Mouse (Mus musculus): ENCODE data around the gene Alkbh3. TPM values are rescaled to one million over a fixed set of nuclear protein-coding genes. Genes with fewer than 3 reads are reported as not detected.

Alkbh3 gene
- polyA plus RNA-seq, 1 experiment from 2014 or later = 57.4 TPM

DNA sequence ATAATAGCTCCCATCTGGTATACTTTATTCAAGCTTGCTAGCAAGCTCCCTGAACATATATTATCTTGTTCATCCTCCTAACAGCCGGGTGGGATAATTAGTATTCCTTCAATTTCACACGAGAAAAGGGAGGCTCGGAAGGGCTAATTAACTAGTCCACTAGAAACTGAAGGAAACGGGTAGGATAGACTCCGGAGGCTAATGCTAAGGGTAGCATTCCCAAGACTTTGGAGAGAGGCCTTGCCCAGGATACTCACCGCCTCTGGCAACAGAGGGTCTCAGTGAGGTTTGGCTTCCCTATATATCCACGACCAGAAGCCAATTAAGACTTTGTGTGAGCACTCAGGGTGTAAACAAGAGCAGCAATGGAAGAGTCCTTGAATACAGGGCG lies 52.8 kb downstream of the Alkbh3 start:
- Histone ChIP-seq H3K27ac (ENCODE audit: low read length) (peak overlapping the region; percentile 97), H3K36me3 (ENCODE audit: control insufficient read depth, insufficient read depth) (no peaks in the 10 kb centered on the region), H3K4me3 (replicated peaks; ENCODE audit: low read length) (peak overlapping the region; percentile 76), H3K9me3 (ENCODE audit: control insufficient read depth, low read length) (no peaks in the 10 kb centered on the region), H3K27me3 (replicated peaks; ENCODE audit: control insufficient read depth, insufficient read depth, low read length) (no peaks in the 10 kb centered on the region), H3K4me2 (ENCODE audit: low read length) (peak overlapping the region; percentile 91), H3K9ac (replicated peaks; ENCODE audit: low read depth, low read length) (peak overlapping the region; percentile 94; the same call in 1 of the 2 replicates), H3K4me1 (replicated peaks; ENCODE audit: control insufficient read depth, insufficient read depth, low read length) (peaks cover 42% of the 10 kb centered on the region)
- 13% methylated on average over 8 of the region's 8 CpGs for WGBS
- ATAC-seq = no peak

DNA sequence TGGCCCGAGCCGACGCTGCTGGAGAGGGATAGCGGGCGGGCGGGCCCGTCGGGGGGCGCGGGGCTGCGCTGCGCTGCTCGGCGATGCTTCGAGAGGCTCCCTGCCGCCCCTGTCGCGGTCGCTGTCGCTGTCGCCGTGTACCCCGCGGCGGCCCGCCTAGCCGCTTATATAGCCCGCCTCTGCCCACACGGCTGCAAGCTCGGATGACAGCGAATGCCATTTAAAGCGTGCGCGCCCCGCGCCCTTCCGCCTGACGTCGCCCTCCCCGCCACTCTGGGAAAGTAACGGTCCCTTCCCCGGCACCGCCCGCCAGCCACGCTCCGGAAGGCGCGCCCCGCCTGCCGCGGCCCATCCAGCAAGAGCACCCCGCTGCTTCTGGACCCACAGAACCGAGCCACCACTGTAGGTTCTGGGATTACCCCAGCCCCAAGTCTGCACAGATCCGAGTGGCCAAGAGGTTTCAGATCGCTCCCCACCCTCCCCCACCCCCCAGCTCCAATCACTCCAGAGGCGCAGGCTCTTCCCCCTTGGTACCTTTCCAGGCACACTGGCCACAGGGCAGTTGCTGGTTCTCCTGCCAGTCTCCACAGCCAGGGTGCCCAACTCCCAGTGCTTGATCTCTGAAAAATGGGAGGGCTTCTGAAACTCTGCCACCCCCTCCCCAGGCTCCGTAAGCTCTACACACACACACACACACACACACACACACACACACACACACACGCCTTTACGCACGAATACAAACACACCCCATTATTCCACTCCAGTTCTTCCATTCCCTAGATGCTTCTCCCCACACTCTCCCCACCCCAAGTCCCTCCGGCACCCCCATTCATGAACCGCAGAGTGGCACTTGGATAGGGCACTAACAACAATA lies 53.5 kb downstream of the Alkbh3 start, which contains the start of gene Gm13889:
Gene Gm13889, minus strand, starts transcription at position 294 of the 877 bp plus-strand sequence.
- under 1% methylated on average over 50 of the region's 62 CpGs for WGBS

DNA sequence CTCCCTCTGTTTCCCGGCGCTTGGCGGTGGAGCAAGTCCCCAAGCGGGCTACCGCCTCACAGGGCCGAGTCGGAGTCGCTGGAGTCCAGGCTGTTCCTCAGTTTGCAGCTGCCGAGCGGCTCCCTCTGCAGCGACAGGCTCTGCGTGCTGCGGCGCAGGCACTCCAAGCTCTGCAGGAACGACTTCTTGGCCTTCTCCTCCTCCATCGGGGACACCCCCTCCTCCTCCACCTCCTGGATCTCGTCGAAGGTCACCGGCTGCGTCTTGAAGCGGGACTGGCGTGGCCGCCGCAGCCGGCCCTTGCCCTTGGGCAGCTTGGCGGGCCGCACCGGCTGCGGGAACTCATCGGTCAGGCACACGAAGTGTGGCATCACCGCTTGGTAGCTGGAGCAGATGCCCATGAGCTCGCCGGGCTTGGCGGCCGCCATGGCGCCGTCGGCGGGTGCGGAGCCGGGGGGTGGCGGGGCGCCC lies 54.2 kb downstream of the Alkbh3 start:
- peaks cover 42% of the 10 kb centered on the region for H3K4me1 ChIP-seq (replicated peaks; ENCODE audit: control insufficient read depth, insufficient read depth, low read length)
- peak overlapping the region; percentile 97 for H3K27ac ChIP-seq (ENCODE audit: low read length)
- no peaks in the 10 kb centered on the region for H3K27me3 ChIP-seq (replicated peaks; ENCODE audit: control insufficient read depth, insufficient read depth, low read length)
- H3K4me2 ChIP-seq (ENCODE audit: low read length) = peak overlapping the region; percentile 91
- peak overlapping the region; percentile 76 for H3K4me3 ChIP-seq (replicated peaks; ENCODE audit: low read length)
- ATAC-seq = peak; percentile 34
- peak overlapping the region; percentile 94 for H3K9ac ChIP-seq (replicated peaks; ENCODE audit: low read depth, low read length)
- no peaks in the 10 kb centered on the region for H3K36me3 ChIP-seq (ENCODE audit: control insufficient read depth, insufficient read depth)
- H3K9me3 ChIP-seq (ENCODE audit: control insufficient read depth, low read length) = no peaks in the 10 kb centered on the region
- WGBS = under 1% methylated on average over 38 of the region's 44 CpGs

More for the DNA sequence above, 53.5 kb downstream of the Alkbh3 start, which contains the start of gene Gm13889:
- Histone ChIP-seq H3K27me3 (replicated peaks; ENCODE audit: control insufficient read depth, insufficient read depth, low read length) (no peaks in the 10 kb centered on the region), H3K27ac (ENCODE audit: low read length) (peak within 1 kb of the TSS; percentile 97), H3K4me3 (replicated peaks; ENCODE audit: low read length) (peak within 1 kb of the TSS; percentile 76), H3K36me3 (ENCODE audit: control insufficient read depth, insufficient read depth) (no peaks in the 10 kb centered on the region), H3K9me3 (ENCODE audit: control insufficient read depth, low read length) (no peaks in the 10 kb centered on the region), H3K4me1 (replicated peaks; ENCODE audit: control insufficient read depth, insufficient read depth, low read length) (peaks cover 42% of the 10 kb centered on the region), H3K9ac (replicated peaks; ENCODE audit: low read depth, low read length) (peak within 1 kb of the TSS; percentile 94), H3K4me2 (ENCODE audit: low read length) (peak within 1 kb of the TSS; percentile 91)
- peak; percentile 83 for ATAC-seq

DNA sequence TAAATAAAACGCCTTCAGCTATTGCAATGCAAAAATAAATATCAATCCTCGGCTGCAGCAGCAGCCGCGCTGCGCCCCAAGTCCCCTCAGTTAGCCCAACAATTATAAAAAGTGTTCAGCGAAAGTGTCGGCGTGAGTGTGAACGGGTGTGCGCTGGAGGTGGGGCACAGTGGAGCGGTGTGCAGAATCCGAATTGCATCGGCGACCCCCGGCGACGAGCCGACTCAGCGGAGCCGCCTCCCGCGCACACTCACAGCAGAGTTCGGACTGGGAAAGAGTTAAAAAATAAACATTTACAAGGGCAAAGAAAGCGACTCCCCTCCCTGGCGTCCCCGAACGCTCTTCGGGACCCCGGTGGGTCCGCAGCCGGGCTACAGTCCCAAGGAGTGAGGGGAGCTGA lies 54.7 kb downstream of the Alkbh3 start:
- H3K27me3 ChIP-seq (replicated peaks; ENCODE audit: control insufficient read depth, insufficient read depth, low read length) = no peaks in the 10 kb centered on the region
- peak overlapping the region; percentile 91 for H3K4me2 ChIP-seq (ENCODE audit: low read length)
- H3K27ac ChIP-seq (ENCODE audit: low read length) = peak overlapping the region; percentile 97
- peak overlapping the region; percentile 94 for H3K9ac ChIP-seq (replicated peaks; ENCODE audit: low read depth, low read length)
- 0% methylated on average over 31 of the region's 31 CpGs for WGBS
- no peaks in the 10 kb centered on the region for H3K9me3 ChIP-seq (ENCODE audit: control insufficient read depth, low read length)
- H3K4me1 ChIP-seq (replicated peaks; ENCODE audit: control insufficient read depth, insufficient read depth, low read length) = peaks cover 42% of the 10 kb centered on the region
- H3K36me3 ChIP-seq (ENCODE audit: control insufficient read depth, insufficient read depth) = no peaks in the 10 kb centered on the region
- peak overlapping the region; percentile 76 for H3K4me3 ChIP-seq (replicated peaks; ENCODE audit: low read length)
- no peak for ATAC-seq

DNA sequence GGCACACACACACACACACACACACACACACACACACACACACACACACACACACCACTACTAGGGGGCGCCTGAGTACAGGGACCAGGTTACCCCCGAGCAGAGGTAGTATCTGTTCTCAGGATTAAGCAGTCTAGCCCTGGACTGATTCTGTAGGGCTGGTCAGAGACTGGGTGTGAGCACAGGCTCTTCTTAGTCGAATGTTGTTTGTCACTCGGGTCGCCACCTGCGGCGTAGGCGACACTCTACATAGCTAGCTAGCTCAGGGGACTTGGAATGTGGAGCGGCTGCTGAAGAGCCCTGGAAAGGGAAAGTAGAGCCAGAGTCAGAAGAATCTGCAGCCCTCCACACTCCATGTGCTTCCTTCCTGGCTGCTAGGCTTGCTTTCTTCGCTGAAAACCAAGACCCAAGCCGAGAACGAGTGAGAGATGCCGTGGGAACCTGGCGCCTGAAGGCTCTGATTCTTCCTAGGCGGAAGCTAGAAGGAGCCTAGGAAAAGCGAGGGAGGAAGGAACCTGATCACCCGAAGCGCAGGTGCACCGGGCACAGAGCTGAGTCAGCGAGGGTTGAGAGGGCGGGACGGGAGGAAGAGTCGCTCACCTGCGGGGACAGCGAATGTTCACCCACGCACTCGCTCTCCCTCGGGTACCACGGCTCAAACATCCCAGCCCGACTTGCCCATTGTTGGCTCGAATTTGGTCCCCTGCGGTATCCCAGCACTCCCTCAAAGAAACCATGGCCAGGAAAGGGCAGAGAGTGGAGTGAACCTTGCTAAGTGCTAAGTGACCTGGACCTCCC lies 55.6 kb downstream of the Alkbh3 start:
- ATAC-seq = no peak
- no peaks in the 10 kb centered on the region for H3K36me3 ChIP-seq (ENCODE audit: control insufficient read depth, insufficient read depth)
- H3K9me3 ChIP-seq (ENCODE audit: control insufficient read depth, low read length) = no peaks in the 10 kb centered on the region
- H3K4me2 ChIP-seq (ENCODE audit: low read length) = peak overlapping the region; percentile 91
- H3K4me1 ChIP-seq (replicated peaks; ENCODE audit: control insufficient read depth, insufficient read depth, low read length) = peaks cover 42% of the 10 kb centered on the region
- peak overlapping the region; percentile 76 for H3K4me3 ChIP-seq (replicated peaks; ENCODE audit: low read length)
- peak overlapping the region; percentile 97 for H3K27ac ChIP-seq (ENCODE audit: low read length)
- WGBS = under 1% methylated on average over 32 of the region's 32 CpGs
- H3K9ac ChIP-seq (replicated peaks; ENCODE audit: low read depth, low read length) = peak overlapping the region; percentile 94
- H3K27me3 ChIP-seq (replicated peaks; ENCODE audit: control insufficient read depth, insufficient read depth, low read length) = no peaks in the 10 kb centered on the region

DNA sequence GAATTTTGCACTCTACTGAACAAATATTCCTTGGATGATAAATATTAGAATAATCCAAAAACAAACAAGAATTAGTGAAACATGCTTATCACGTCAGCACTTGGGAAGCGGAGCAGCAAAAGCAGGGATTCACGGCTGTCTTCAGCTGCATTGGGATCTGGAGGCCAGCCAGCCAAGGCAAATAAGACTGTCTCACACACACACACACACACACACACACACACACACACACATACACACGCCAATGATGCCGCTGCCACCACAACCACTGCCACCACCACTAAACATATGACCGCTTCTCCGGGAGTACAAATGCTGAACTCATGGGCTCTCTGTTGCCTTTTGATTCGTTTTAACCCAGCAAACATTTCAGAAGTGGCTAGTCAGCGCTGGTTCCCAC lies 56.9 kb downstream of the Alkbh3 start:
- Histone ChIP-seq H3K9me3 (ENCODE audit: control insufficient read depth, low read length) (no peaks in the 10 kb centered on the region), H3K4me3 (replicated peaks; ENCODE audit: low read length) (peak overlapping the region; percentile 76), H3K27me3 (replicated peaks; ENCODE audit: control insufficient read depth, insufficient read depth, low read length) (no peaks in the 10 kb centered on the region), H3K9ac (replicated peaks; ENCODE audit: low read depth, low read length) (0 out of 2 replicates have a peak overlapping the region, but pooled peaks have one; percentile 4), H3K27ac (ENCODE audit: low read length) (peak overlapping the region; percentile 31; the same call in 1 of the 2 replicates), H3K4me2 (ENCODE audit: low read length) (peak overlapping the region; percentile 91), H3K36me3 (ENCODE audit: control insufficient read depth, insufficient read depth) (no peaks in the 10 kb centered on the region), H3K4me1 (replicated peaks; ENCODE audit: control insufficient read depth, insufficient read depth, low read length) (peaks cover 41% of the 10 kb centered on the region)
- no peak for ATAC-seq
- 60% methylated on average over 9 of the region's 9 CpGs for WGBS

DNA sequence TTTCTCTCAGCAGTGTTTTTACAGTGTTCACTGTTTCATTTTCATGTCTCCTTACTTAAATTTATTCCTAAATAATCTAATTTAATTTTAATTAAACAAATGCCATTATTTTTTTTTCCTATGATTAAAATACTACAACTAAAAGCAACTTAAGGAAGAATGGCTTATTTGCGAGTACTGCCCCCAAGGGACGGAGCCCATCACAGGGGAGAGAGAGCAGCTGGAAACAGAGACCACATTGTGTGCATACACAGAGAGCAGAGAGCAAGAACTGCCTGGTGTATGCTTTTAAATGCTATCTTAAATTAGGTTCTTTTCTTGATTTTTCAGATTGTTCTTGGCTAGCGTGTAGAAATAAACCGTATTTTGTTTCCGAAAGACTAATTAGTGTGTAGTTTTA lies 63.6 kb downstream of the Alkbh3 start:
- Histone ChIP-seq H3K27ac (ENCODE audit: low read length) (no peak overlapping the region), H3K4me3 (replicated peaks; ENCODE audit: low read length) (no peak overlapping the region), H3K9me3 (ENCODE audit: control insufficient read depth, low read length) (peaks cover 7% of the 10 kb centered on the region), H3K4me2 (ENCODE audit: low read length) (no peak overlapping the region), H3K4me1 (replicated peaks; ENCODE audit: control insufficient read depth, insufficient read depth, low read length) (no peaks in the 10 kb centered on the region), H3K36me3 (ENCODE audit: control insufficient read depth, insufficient read depth) (no peaks in the 10 kb centered on the region), H3K27me3 (replicated peaks; ENCODE audit: control insufficient read depth, insufficient read depth, low read length) (no peaks in the 10 kb centered on the region), H3K9ac (replicated peaks; ENCODE audit: low read depth, low read length) (no peak overlapping the region)
- 35% methylated on average over 5 of the region's 5 CpGs for WGBS
- no peak for ATAC-seq

DNA sequence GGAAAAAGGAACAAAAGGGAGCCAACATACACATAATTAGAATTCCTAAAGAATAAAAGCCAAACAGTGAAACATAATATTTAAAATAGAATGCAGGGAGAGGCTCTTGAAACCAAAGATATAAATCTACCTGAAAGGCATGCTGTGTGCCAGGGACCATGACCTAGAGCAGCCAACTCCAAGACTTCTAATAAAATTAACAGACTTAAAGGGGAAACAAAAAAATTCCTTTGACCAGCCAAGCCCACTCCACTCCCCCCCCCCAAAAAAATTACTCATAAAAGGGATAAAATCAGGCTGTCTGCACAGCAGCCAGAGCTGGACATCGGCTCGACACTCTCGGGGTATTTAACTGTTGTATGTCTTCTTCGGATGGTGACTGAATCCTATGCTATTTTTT lies 65.8 kb downstream of the Alkbh3 start:
- Histone ChIP-seq H3K9me3 (ENCODE audit: control insufficient read depth, low read length) (peaks cover 7% of the 10 kb centered on the region), H3K36me3 (ENCODE audit: control insufficient read depth, insufficient read depth) (no peaks in the 10 kb centered on the region), H3K4me1 (replicated peaks; ENCODE audit: control insufficient read depth, insufficient read depth, low read length) (no peaks in the 10 kb centered on the region), H3K4me3 (replicated peaks; ENCODE audit: low read length) (no peak overlapping the region), H3K4me2 (ENCODE audit: low read length) (no peak overlapping the region), H3K27ac (ENCODE audit: low read length) (no peak overlapping the region), H3K9ac (replicated peaks; ENCODE audit: low read depth, low read length) (no peak overlapping the region), H3K27me3 (replicated peaks; ENCODE audit: control insufficient read depth, insufficient read depth, low read length) (no peaks in the 10 kb centered on the region)
- no peak for ATAC-seq
- 97% methylated on average over 4 of the region's 4 CpGs for WGBS

DNA sequence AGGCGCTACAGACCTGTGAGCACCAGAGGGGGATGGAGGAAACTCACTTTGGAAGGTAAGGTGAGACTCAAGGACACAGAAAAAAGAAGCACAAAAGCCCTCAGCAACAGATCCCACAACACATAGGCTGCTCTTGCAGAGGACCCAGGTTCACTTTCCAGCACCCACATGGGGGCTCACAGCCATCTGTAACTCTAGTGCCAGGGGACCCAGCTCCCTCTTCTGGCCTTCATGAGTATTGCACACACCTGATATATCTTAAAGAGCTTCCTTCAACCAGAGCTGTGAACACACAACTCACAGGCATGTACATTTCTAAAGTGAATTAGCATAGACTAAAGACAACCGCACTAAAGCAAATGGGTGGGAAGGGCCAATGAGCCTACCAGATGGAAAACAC lies 66.5 kb downstream of the Alkbh3 start:
- no peaks in the 10 kb centered on the region for H3K27me3 ChIP-seq (replicated peaks; ENCODE audit: control insufficient read depth, insufficient read depth, low read length)
- H3K4me2 ChIP-seq (ENCODE audit: low read length) = no peak overlapping the region
- peaks cover 7% of the 10 kb centered on the region for H3K9me3 ChIP-seq (ENCODE audit: control insufficient read depth, low read length)
- no peak for ATAC-seq
- no peak overlapping the region for H3K27ac ChIP-seq (ENCODE audit: low read length)
- H3K4me3 ChIP-seq (replicated peaks; ENCODE audit: low read length) = no peak overlapping the region
- no peaks in the 10 kb centered on the region for H3K4me1 ChIP-seq (replicated peaks; ENCODE audit: control insufficient read depth, insufficient read depth, low read length)
- H3K36me3 ChIP-seq (ENCODE audit: control insufficient read depth, insufficient read depth) = no peaks in the 10 kb centered on the region
- 95% methylated on average over 2 of the region's 2 CpGs for WGBS
- no peak overlapping the region for H3K9ac ChIP-seq (replicated peaks; ENCODE audit: low read depth, low read length)

All from forebrain, embryonic 16.5 days (tissue).